Mouse (Mus musculus): ENCODE data around the gene Cdkn1c. TPM values are rescaled to one million over a fixed set of nuclear protein-coding genes. Genes with fewer than 3 reads are reported as not detected.

The Cdkn1c gene
- total RNA-seq, 2 experiments from 2014 or later = 10.3 to 10.7 TPM

- Histone ChIP-seq H3K27ac (no peak overlapping the region), H3K4me3 (no peak overlapping the region)
- intact Hi-C loops (cut with DNase I) = loop anchor here (5.0 to 10.0 kb wide), 4 partner anchors 292 to 575 kb away; partner anchors contain the start of genes Trpm5 and Tspan32
- TF ChIP-seq CTCF (IDR thresholded peaks at IDR 0.05) = peak; percentile 96
- peak; percentile 70 to 82 for DNase-seq (ENCODE audit: extremely low spot score in 1 of 2, low spot score in 2 of 2)
Observed at GRCm38 (mm10) chr7:143469946-143470345, 9.1 kb upstream of the Cdkn1c start.

- DNase-seq (ENCODE audit: extremely low spot score in 1 of 2, low spot score in 2 of 2) = no peak
- Histone ChIP-seq H3K4me3 (no peak overlapping the region), H3K27ac (no peak overlapping the region)
- TF ChIP-seq CTCF (IDR thresholded peaks at IDR 0.05) = no peak
- intact Hi-C loops (cut with DNase I) = loop anchor here (10.0 kb wide), 2 partner anchors 463 to 573 kb away; partner anchors contain the start of gene Tspan32
Observed at GRCm38 (mm10) chr7:143467714-143468113, 6.9 kb upstream of the Cdkn1c start.

- peak; percentile 98 for TF ChIP-seq CTCF (IDR thresholded peaks at IDR 0.05)
- intact Hi-C loops (cut with DNase I) = loop anchor here (1.0 to 10.0 kb wide), 3 partner anchors 313 to 571 kb away; partner anchors contain the start of gene Tspan32
- peak; percentile 80 to 90 for DNase-seq (ENCODE audit: extremely low spot score in 1 of 2, low spot score in 2 of 2)
- H3K27ac ChIP-seq = no peak overlapping the region
- no peak overlapping the region for H3K4me3 ChIP-seq
Observed at GRCm38 (mm10) chr7:143466099-143466677, 5.3 kb upstream of the Cdkn1c start.

GRCm38 (mm10) chr7:143464811-143465560 lies 4.1 kb upstream of the Cdkn1c start:
- no peak for TF ChIP-seq CTCF (IDR thresholded peaks at IDR 0.05)
- H3K27ac ChIP-seq = no peak overlapping the region
- no peak for DNase-seq (ENCODE audit: extremely low spot score in 1 of 2, low spot score in 2 of 2)
- intact Hi-C loops (cut with DNase I) = loop anchor here (5.0 to 10.0 kb wide), 3 partner anchors 163 to 570 kb away; partner anchors contain the start of gene Tspan32
- peak overlapping the region; percentile 37 for H3K4me3 ChIP-seq

GRCm38 (mm10) chr7:143463865-143464415 lies 3.1 kb upstream of the Cdkn1c start:
- intact Hi-C loops (cut with DNase I) = loop anchor here (5.0 to 10.0 kb wide), 3 partner anchors 162 to 569 kb away; partner anchors contain the start of gene Tspan32

GRCm38 (mm10) chr7:143462516-143462915 lies 1.7 kb upstream of the Cdkn1c start:
- TF ChIP-seq CTCF (IDR thresholded peaks at IDR 0.05) = no peak
- intact Hi-C loops (cut with DNase I) = loop anchor here (5.0 to 10.0 kb wide), 3 partner anchors 160 to 568 kb away; partner anchors contain the start of gene Tspan32
- DNase-seq (ENCODE audit: extremely low spot score in 1 of 2, low spot score in 2 of 2) = no peak
- Histone ChIP-seq H3K4me3 (no peak overlapping the region), H3K27ac (no peak overlapping the region)

More at GRCm38 (mm10) chr7:143463865-143464415, 3.1 kb upstream of the Cdkn1c start:
- H3K27ac ChIP-seq = no peak overlapping the region
- peak; percentile 70 to 81 for DNase-seq (ENCODE audit: extremely low spot score in 1 of 2, low spot score in 2 of 2)
- TF ChIP-seq CTCF (IDR thresholded peaks at IDR 0.05) = peak; percentile 95
- H3K4me3 ChIP-seq = no peak overlapping the region

GRCm38 (mm10) chr7:143461920-143462319 lies 1.1 kb upstream of the Cdkn1c start:
- no peak overlapping the region for H3K27ac ChIP-seq
- TF ChIP-seq CTCF (IDR thresholded peaks at IDR 0.05) = no peak
- intact Hi-C loops (cut with DNase I) = loop anchor here (5.0 to 10.0 kb wide), 3 partner anchors 160 to 567 kb away; partner anchors contain the start of gene Tspan32
- no peak for DNase-seq (ENCODE audit: extremely low spot score in 1 of 2, low spot score in 2 of 2)
- no peak overlapping the region for H3K4me3 ChIP-seq

GRCm38 (mm10) chr7:143461294-143461870 lies 532 bp upstream of the Cdkn1c start:
- DNase-seq (ENCODE audit: extremely low spot score in 1 of 2, low spot score in 2 of 2) = no peak
- intact Hi-C loops (cut with DNase I) = loop anchor here (5.0 to 10.0 kb wide), 3 partner anchors 159 to 567 kb away; partner anchors contain the start of gene Tspan32
- no peak for TF ChIP-seq CTCF (IDR thresholded peaks at IDR 0.05)
- H3K4me3 ChIP-seq = peak overlapping the region; percentile 26; the same call in 1 of the 2 replicates
- no peak overlapping the region for H3K27ac ChIP-seq

- TF ChIP-seq CTCF (IDR thresholded peaks at IDR 0.05) = no peak; the same call in 1 of the 2 replicates
- no peak overlapping the region for H3K27ac ChIP-seq
- H3K4me3 ChIP-seq = peak overlapping the region; percentile 40
- intact Hi-C loops (cut with DNase I) = loop anchor here (5.0 to 10.0 kb wide), 3 partner anchors 158 to 566 kb away; partner anchors contain the start of gene Tspan32
- DNase-seq (ENCODE audit: extremely low spot score in 1 of 2, low spot score in 2 of 2) = no peak
Observed at GRCm38 (mm10) chr7:143460217-143460834, 524 bp downstream of the Cdkn1c start.

GRCm38 (mm10) chr7:143459332-143460211 lies 1.3 kb downstream of the Cdkn1c start:
- TF ChIP-seq CTCF (IDR thresholded peaks at IDR 0.05) = no peak
- intact Hi-C loops (cut with DNase I) = loop anchor here (5.0 to 10.0 kb wide), 3 partner anchors 157 to 565 kb away; partner anchors contain the start of gene Tspan32
- H3K27ac ChIP-seq = no peak overlapping the region
- peak overlapping the region; percentile 39 for H3K4me3 ChIP-seq
- no peak for DNase-seq (ENCODE audit: extremely low spot score in 1 of 2, low spot score in 2 of 2)

All from left cerebral cortex, adult 2 months (tissue).